Mouse (Mus musculus): Measurements from ENCODE around the gene Sdc1.

The Sdc1 gene

GRCm38 (mm10) chr12:8827014-8827715 lies 56.0 kb downstream of the Sdc1 start:
- DNase-seq (ENCODE audit: low spot score), result no peak

- no peak for DNase-seq (ENCODE audit: low spot score)
These were observed 58.0 kb downstream of the Sdc1 start for GRCm38 (mm10) chr12:8829032-8829660.

GRCm38 (mm10) chr12:8829661-8830040 lies 58.5 kb downstream of the Sdc1 start:
- no peak for DNase-seq (ENCODE audit: low spot score)

GRCm38 (mm10) chr12:8830967-8831635 lies 60.0 kb downstream of the Sdc1 start:
- no peak for DNase-seq (ENCODE audit: low spot score)

DNA sequence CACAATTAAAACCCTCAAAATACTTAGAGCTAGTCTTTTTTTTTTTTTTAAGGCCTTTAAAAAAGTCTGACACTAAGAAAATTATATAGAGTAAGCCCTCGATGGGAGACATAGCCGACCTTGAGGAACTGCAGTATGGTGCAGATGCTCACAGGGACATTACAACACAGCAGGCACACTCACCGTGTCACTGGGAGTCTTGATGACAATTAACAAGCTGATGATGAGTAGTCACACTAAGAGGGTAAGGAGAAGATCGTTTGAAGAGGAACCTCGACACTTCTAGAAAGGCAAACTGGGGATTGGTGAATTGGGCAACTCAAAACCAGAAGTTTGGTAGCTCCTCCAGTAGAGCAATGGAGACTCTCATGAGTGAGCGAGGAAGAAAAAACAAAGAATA lies 60.6 kb downstream of the Sdc1 start:
- no peak for DNase-seq (ENCODE audit: low spot score)

DNA sequence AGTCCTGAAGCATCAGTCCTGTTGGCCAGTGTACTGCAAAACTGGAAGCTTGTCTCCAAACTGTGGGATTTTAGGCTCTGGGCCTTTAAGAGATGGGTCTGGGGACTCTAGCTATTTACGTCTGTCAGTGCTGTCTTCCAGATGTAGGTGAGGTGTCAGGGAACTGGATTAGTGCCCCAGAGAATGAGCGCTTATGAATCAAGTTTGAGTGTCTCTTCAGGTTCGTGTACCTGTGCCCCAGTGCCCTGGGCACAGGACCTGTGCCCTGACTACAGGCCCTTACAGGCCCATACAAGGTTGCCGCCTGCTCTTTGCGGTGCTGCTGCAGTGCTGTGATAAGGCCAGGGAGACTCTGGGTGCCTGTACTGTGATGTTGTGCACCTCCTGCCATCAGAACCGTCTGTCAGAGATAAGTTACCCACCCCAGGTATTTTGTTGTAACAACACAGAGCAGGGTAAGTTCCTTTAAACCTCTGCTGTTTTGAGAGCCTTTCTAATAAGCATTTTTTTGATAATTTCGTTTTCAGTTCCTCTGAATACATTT lies 69.7 kb downstream of the Sdc1 start:
- DNase-seq (ENCODE audit: low spot score), result peak; percentile 73

- no peak for DNase-seq (ENCODE audit: low spot score)
These were observed 71.6 kb downstream of the Sdc1 start for GRCm38 (mm10) chr12:8842725-8843124.
